Mouse (Mus musculus) fat pad, adult 2 months (tissue): Measurements from ENCODE around the gene Tcl1b5.
"Not testable (repeated sequence)": the region's sequence is repeated elsewhere in the genome, so short reads cannot be mapped to it uniquely, and the experiment has no call there.

Source experiments
- DNase-seq: peaks from one replicate; pipeline ENCODE4 v3.0.0-alpha.2; 2011; ENCODE audit warnings: low read depth, low spot score; ENCODE audit errors: extremely low read depth

Gene Tcl1b5

DNA sequence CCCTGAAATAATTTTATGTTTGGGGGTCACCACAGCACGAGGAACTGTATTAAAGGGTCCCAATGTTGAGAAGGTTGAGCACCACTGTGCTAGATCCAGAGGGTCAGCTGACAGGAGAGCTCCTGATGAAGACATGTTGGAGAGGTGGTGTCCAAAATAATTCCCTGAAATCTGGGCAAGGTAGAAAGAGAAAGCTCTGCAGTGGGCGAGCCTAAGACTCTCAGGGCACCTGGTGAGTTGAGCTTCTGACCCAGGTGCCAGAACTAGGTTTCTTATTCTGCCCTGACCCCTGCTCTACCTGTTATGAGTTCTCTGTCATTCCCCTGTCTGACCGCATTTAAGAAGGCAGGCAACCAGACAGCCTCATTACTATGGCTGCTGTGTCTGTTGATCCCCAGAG, at the start of gene Tcl1b5:
Tcl1b5 (plus strand) TSS at position 301 of the 400 bp plus-strand sequence.
- DNase-seq, result not testable (repeated sequence)

DNA sequence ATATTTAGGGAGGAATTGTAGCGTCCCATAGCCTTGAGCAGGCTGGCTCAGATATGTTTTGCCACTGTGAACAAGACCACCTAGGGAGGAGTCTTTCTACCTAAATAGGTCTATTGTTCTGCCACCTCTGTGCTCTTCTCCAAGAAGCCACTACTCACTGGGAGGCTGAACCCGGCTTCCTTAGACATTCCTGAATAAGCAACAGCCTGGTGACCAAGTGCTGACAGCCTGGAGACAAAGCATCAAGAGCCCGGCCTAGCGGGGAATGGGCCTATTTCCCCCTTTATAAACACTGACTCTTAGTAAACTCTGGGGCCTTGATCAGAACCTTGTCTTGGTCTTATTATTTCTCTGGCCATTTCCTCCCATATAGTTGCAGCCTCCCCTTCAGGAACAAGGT, 49.6 kb upstream of the Tcl1b5 start:
- DNase-seq, result no peak

DNA sequence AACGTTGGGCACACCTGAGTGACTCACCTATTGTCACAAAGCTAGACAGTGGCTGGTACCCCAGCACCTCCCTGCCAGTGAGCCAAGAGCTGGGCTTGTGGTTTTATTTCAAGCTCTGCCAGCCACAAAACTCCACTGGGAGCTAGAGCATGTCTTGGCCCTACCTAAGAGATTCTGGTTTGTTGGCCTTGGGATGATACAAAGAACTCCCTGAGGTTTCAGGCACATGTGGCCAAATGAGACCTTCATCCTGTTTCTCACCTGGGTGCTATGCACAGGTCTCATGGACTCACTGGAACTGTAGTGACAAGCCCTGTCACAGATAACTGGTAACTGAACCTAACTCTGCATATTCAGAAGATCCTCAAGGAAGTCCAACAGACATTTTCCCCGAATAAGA, 48.5 kb upstream of the Tcl1b5 start:
- DNase-seq, result no peak

DNA sequence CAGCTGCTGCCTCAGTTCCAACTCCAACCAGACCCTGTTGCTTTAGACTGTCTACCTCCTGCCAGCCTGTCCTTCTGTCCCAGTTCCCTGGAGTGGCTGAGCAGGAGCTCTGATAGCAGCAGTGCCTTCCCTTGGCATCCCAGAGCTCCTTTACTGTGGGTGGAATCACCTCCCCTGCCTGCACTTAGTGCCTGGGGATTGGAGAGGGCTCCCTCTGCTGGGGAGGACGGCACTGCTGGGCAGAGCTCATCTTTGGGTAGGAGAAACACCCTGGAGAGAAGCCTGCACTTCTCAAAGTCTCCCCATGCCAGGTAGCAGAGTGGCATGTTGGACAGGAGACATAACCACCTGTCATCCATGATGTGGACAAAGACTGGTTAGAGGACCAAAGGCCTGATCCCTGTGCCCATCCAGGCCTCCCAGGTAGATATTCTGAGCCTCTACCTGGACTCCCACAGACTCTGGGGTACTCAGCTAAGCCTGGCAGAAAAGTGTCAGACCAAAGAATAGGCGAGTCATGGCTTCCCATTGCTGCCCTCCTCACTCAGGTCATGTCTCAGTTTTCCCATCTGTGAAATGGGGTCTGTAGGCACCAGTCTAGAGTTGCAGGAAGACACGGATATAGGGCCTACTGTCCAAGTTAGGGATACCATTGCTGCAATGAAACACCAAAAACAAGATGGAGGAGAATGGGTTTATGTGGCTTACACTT, 46.5 kb upstream of the Tcl1b5 start:
- not testable (repeated sequence) for DNase-seq

DNA sequence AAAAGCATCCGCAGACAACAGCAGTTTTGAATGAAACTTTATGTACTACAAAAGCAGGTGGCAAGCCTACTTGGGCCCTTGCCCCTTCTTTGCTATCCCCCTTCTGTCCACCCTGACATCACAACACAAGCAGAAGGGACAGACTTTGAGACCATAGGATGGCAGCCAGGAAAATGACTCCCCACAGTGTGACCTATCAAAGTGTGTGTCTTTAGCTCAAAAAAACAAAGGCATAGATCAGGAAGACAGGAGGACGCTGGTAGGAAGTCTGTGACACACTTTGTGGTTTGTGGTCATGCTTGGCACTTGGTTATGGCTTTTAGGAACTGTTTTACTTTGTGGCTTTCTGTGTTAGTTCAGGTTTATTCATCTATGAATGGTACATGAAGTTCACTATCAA, 42.0 kb upstream of the Tcl1b5 start:
- not testable (repeated sequence) for DNase-seq

DNA sequence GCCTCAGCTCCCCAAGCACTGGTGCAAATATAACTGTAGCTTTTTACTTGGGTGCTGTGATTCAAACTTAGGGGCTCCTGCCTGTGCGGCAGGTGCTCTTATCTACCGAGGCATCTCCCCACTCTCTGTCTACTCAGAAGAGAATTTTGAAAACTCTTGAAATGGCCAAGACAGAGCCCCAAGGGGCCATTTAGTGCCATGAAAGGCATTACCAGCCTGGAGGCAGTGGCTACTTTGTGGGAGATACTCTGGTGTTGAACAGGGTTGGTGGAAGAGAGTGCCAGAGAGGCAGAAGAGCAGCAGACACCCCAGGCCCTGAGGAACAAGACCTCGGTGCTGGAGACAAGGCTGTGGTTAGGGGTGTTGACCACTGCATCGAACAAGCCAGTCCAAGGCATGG, 41.3 kb upstream of the Tcl1b5 start:
- DNase-seq, result not testable (repeated sequence)

DNA sequence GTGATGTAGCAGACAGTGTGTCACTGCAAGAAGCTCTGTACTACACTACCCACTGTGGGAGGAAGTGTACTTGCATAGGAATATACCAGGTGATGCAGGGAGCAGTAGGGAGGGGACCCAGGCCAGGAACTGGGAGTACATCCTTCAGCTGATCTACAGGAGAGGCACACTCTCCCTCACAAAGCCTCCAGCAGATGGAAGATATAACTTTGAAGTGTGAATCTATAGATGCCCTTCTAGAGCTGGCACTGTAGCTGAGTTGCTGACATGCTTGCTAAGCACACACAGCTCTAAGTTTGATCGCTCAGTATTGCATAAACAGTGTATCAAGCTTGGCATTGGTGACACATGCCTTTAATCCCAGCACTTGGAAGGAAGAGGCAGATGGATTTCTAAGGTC, 38.4 kb upstream of the Tcl1b5 start:
- not testable (repeated sequence) for DNase-seq

DNA sequence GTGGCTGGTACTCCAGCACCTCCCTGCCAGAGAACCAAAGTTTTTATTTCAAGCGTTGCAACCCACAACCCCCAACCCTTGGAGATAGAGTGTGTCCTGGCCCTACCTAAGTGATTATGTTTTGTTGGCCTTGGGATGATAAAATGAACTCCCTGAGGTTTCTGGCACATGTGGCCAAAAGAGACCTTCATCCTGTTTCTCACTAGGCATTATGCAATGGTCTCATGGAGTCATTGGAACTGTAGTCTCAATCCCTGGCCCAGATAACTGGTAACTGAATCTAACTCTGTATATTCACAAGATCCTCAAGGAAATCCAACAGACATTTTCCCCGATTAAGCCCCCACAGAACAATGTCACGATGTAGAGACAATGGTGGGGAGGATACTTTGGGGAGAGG, 33.0 kb upstream of the Tcl1b5 start:
- DNase-seq, result no peak

DNA sequence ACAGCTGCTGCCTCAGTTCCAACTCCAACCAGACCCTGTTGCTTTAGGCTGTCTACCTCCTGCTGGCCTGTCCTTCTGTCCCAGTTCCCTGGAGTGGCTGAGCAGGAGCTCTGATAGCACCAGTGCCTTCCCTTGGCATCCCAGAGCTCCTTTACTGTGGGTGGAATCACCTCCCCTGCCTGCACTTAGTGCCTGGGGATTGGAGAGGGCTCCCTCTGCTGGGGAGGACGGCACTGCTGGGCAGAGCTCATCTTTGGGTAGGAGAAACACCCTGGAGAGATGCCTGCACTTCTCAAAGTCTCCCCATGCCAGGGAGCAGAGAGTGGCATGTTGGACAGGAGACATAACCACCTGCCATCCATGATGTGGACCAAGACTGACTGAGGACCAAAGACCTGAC, 31.2 kb upstream of the Tcl1b5 start:
- not testable (repeated sequence) for DNase-seq

DNA sequence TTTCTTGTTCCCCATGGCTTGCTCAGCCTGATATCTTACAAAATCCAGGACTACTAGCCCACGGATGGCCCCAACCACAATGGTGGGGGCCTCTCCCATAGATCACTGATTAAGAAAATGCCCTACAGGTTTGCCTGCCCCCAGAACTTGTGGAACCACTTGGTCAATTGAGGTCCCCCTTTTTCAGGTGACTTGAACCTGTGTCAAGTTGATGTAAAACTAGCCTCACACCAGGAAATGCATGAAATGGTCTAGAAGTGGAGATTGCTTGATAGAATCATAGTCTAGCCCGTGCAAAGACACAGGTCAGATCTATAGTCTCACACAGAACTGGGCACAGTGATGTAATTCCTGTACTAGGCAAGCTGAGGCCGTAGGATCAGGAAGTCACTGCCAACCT, 30.4 kb upstream of the Tcl1b5 start, which contains the start of gene Tcl1b2:
Tcl1b2 (plus strand) TSS at position 301 of the 400 bp plus-strand sequence.
- DNase-seq, result no peak

DNA sequence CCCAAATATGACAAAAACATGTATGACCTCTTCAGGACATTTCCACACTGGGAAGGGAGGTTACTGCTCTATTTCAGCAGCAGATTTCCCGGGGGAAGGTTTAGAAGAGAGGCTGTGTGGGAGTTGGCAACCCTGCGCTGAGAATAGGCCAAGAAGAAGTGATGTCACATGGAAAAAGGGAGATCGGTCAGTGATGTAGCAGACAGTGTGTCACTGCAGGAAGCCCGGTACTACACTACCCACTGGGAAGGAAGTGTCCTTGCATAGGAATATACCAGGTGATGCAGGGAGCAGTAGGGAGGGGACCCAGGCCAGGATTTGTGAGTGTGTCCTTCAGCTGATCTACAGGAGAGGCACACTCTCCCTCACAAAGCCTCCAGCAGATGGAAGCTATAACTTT, 20.9 kb upstream of the Tcl1b5 start:
- DNase-seq, result not testable (repeated sequence)

DNA sequence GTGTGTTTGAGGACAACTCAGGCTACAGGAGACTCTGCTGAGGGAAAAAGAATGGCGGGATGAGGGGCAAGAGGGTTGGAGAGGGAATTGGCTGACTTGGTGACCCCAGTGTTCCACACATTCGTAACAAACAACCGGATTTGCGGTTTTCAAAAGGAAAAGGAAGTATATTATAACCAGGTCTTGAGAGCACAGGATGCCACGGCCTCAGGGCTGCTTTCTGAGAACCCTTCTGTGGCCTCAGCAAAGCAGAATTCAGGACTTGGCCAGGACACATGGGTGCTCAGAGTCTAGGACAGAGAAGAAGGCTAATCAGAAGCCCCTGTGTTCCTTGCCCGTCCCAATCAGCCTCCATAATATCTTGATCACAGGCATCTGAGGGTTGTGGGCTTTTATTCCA, 17.3 kb upstream of the Tcl1b5 start:
- DNase-seq, result no peak

DNA sequence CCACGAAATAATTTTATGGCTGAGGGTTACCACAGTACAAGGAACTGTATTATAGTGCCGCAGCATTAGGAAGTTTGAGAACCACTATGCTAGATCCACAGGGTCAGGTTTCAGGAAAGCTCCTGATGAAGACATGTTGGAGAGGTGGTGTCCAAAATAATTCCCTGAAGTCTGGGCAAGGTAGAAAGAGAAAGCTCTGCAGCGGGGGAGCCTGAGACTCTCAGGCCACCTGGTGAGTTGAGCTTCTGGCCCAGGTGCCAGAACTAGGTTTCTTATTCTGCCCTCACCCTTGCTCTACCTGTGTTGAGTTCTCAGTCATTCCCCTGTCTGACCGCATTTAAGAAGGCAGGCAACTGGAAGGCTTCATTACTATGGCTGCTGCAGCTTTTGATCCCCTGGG, 16.8 kb upstream of the Tcl1b5 start, which contains the start of gene Tcl1b1:
Tcl1b1 (plus strand) TSS at position 301 of the 400 bp plus-strand sequence.
- DNase-seq, result no peak

DNA sequence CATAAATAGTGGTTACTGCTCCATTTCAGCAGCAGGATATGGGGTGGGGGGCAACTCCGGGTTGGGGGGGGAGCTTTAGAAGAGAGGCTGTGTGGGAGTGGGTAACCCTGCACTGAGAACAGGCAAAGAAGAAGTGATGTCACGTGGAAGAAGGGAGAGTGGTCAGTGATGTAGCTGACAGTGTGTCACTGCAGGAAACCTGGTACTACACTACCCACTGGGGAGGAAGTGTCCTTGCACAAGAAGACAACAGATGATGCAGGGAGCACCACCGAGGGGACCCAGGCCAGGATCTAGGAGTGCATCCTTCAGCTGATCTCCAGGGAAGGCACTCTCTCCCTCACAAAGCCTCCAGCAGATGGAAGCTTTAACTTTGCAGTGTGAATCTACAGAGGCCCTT, 9.4 kb upstream of the Tcl1b5 start:
- no peak for DNase-seq

DNA sequence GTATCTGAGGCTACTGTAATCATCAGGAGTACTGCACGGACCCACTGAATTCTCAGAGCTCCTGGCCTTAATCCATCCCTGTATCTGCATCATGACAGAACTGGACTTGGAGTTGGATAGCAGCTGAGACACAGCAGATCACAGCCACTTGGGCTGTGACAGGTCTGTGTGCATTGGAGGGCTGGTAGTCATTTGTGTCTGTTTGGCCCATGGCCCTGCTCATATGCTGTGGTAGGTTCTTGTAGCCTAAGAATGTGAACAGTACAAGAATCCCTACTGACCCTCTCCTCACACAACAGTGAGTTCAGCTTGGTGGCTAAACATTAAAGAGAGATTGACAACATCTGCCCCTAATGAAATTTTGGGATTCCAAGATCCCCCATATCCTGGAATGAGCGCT, 2.8 kb upstream of the Tcl1b5 start:
- DNase-seq, result no peak

DNA sequence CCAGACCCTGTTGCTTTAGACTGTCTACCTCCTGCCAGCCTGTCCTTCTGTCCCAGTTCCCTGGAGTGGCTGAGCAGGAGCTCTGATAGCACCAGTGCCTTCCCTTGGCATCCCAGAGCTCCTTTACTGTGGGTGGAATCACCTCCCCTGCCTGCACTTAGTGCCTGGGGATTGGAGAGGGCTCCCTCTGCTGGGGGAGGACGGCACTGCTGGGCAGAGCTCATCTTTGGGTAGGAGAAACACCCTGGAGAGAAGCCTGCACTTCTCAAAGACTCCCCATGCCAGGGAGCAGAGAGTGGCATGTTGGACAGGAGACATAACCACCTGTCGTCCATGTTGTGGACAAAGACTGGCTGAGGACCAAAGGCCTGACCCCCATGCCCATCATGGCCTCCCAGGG, 1.8 kb upstream of the Tcl1b5 start:
- DNase-seq, result not testable (repeated sequence)

DNA sequence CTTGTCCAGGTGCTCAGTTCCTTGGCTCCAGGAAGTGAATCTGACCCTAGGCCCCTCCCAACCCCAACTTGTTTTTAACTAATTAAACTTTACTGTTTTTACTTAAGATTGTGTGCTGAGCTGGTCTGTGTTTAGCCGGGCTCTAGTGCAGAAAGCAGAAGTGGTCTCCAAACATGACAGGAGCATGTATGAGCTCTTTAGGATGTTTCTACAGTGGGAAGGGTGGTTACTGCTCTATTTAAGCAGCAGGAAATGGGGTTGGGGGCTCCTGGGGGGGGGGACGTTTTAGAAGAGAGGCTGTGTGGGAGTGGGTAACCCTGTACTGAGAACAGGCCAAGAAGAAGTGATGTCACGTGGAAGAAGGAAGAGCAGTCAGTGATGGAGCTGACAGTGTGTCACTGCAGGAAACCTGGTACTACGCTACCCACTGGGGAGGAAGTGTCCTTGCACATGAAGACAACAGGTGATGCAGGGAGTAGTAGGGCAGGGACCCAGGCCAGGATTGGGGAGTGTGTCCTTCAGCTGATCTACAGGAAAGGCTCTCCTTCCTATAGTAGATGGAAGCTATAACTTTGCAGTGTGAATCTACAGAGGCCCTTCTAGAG, 5.0 kb downstream of the Tcl1b5 start:
- not testable (repeated sequence) for DNase-seq

DNA sequence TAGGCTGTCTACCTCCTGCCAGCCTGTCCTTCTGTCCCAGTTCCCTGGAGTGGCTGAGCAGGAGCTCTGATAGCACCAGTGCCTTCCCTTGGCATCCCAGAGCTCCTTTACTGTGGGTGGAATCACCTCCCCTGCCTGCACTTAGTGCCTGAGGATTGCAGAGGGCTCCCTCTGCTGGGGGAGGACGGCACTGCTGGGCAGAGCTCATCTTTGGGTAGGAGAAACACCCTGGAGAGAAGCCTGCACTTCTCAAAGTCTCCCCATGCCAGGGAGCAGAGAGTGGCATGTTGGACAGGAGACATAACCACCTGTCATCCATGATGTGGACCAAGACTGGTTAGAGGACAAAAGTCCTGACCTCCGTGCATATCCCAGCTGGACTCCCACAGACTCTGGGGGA, 12.8 kb downstream of the Tcl1b5 start:
- not testable (repeated sequence) for DNase-seq

DNA sequence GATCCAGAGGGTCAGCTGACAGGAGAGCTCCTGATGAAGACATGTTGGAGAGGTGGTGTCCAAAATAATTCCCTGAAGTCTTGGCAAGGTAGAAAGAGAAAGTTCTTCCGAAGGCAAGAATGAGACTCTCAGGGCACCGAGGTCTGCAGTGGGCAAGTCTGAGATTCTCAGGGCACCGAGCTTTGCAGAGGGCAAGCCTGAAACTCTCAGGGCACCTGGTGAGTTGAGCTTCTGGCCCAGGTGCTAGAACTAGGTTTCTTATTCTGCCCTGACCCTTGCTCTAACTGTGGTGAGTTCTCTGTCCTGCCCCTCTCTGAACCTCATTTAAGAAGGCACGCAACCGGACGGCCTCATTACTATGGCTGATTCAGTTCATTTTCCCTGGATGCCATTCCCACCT, 14.6 kb downstream of the Tcl1b5 start, which contains the start of gene Tcl1b3:
Tcl1b3 (plus strand) TSS at position 301 of the 400 bp plus-strand sequence.
- DNase-seq, result not testable (repeated sequence)

DNA sequence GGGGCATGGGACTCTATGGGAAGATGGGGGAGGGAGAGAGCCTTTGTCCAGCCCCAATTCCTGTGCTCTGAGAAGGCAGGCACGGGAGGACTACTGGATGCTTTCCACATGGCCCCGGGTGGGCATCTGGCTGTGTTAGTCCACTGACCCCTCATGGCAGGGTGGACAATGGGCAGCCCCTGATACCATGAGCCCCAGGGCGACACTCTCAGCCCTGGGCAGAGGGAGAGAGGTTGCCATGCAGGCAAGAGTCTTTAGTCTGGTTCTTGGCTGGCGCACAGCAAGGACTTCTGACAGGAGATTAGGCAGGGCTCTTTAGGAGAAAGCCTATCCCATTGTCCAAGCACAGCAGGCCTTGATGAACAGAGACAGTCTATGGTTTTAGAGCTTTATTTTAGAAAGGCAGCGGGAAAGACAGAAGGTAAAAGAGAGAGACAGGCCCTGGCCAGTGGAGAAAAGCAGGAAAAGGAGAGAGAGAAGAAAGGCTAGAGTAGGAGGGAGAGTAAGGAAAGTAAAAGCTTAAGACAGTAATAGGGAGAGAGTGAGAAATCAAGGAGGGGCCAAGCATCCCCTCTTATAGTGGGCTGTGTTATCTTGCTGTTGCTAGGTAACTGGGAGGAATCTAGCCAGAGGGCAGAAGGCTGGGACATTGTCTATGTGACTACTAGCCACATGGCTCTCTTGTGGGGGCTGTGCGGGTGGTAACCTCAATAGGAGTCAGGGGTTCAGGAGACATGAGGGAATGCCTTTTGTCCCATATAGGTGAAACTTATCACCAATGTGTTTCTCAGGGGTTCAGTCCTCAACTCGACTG, 23.7 kb downstream of the Tcl1b5 start:
- not testable (repeated sequence) for DNase-seq

DNA sequence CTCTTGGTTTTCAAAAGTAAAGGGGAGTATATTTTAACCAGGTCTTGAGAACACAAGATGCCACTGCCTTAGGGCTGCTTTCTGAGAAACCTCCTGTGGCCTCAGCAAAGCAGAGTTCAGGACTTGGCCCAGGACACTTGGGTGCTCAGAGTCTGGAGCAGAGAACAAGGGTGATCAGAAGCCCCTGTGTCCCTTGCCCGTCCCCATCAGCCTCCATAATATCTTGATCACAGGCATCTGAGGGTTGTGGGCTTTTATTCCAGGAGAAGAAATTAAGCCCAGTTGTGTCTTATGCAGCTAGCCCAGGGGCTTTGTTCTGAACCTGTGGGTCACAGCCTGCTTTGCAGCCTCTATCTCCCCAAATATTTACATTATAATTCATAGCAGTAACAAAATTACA, 25.5 kb downstream of the Tcl1b5 start, which contains the start of gene Tcl1b4:
Tcl1b4 (plus strand) TSS at position 301 of the 400 bp plus-strand sequence.
- not testable (repeated sequence) for DNase-seq
